Mouse (Mus musculus) heart, embryonic 10.5 days (tissue): ENCODE results near the gene Pard6b. TPM values are rescaled to one million over a fixed set of nuclear protein-coding genes. Genes with fewer than 3 reads are reported as not detected.
A peak's percentile ranks its signal among the peaks of the same experiment; 100 is the strongest.

Experiments used
- DNase-seq: peaks from one replicate; pipeline ENCODE4 v3.0.0-alpha.2; 2017; ENCODE audit warnings: low spot score
- H3K27ac ChIP-seq: fragments of 300-500 bp; sonication (generic); 2 replicates; pipeline ENCODE4 v1.5.1; 2016; ENCODE audit warnings: mild to moderate bottlenecking
- H3K27me3 ChIP-seq: fragments of 300-500 bp; sonication (generic); 2 replicates; pipeline ENCODE4 v1.6.1; 2016; ENCODE audit warnings: mild to moderate bottlenecking; ENCODE audit not compliant: poor library complexity, insufficient read depth, severe bottlenecking
- H3K36me3 ChIP-seq: fragments of 300-500 bp; sonication (generic); 2 replicates; pipeline ENCODE4 v1.6.1; 2016; ENCODE audit warnings: mild to moderate bottlenecking, moderate library complexity
- H3K4me1 ChIP-seq: fragments of 300-500 bp; sonication (generic); 2 replicates; pipeline ENCODE4 v1.6.1; 2016; ENCODE audit warnings: mild to moderate bottlenecking
- H3K4me3 ChIP-seq: fragments of 300-500 bp; sonication (generic); 2 replicates; pipeline ENCODE4 v1.5.1; 2016; ENCODE audit warnings: mild to moderate bottlenecking, moderate library complexity
- H3K9me3 ChIP-seq: fragments of 300-500 bp; sonication (generic); 2 replicates; pipeline ENCODE4 v1.6.1; 2016; ENCODE audit warnings: mild to moderate bottlenecking, moderate library complexity
- WGBS: fragments of 180-500 bp; shearing (Covaris S2); methylation state at CpG from one replicate; pipeline ENCODE4 v1.1.7; 2016; 5-methylcytosine and 5-hydroxymethylcytosine counted together
- polyA plus RNA-seq: library from polyadenylated mRNA; unstranded; fragments of >200 nt; fragmentation: Nextera tagmentation; extraction: Ambion mirVana; gene quantifications from 2 replicates; pipeline ENCODE4 v1.2.1, GENCODE M21; 2016

The Pard6b gene
- polyA plus RNA-seq, 1 experiment from 2014 or later: 15.0 TPM

- H3K4me1 ChIP-seq: peaks cover 47% of the 10 kb centered on the region
- H3K4me3 ChIP-seq: no peak overlapping the region
- H3K27me3 ChIP-seq: peaks cover 7% of the 10 kb centered on the region; the same call in 1 of the 2 replicates
- no peak overlapping the region for H3K27ac ChIP-seq
- WGBS: 72% methylated on average over 9 of the region's 9 CpGs
- H3K36me3 ChIP-seq: no peaks in the 10 kb centered on the region
- H3K9me3 ChIP-seq: no peaks in the 10 kb centered on the region
- DNase-seq: no peak
These were observed 6.0 kb downstream of the Pard6b start for GRCm38 (mm10) chr2:168086839-168087238.

- Histone ChIP-seq H3K27me3 (no peaks in the 10 kb centered on the region), H3K9me3 (no peaks in the 10 kb centered on the region), H3K27ac (no peak overlapping the region), H3K4me1 (peaks cover 57% of the 10 kb centered on the region), H3K36me3 (peaks cover 8% of the 10 kb centered on the region; the same call in 1 of the 2 replicates), H3K4me3 (no peak overlapping the region)
- no peak for DNase-seq
- WGBS: 61% methylated on average over 11 of the region's 11 CpGs
These were observed 10.8 kb downstream of the Pard6b start for GRCm38 (mm10) chr2:168091560-168091959.

- no peak for DNase-seq
- Histone ChIP-seq H3K4me3 (no peak overlapping the region), H3K27me3 (no peaks in the 10 kb centered on the region), H3K27ac (peak overlapping the region; percentile 24; the same call in 1 of the 2 replicates), H3K9me3 (no peaks in the 10 kb centered on the region), H3K36me3 (peaks cover 8% of the 10 kb centered on the region), H3K4me1 (peaks cover 64% of the 10 kb centered on the region)
- WGBS: 88% methylated on average over 4 of the region's 4 CpGs
These were observed 12.3 kb downstream of the Pard6b start for GRCm38 (mm10) chr2:168093077-168093476.

GRCm38 (mm10) chr2:168095077-168095476, 14.3 kb downstream of the Pard6b start:
- 37% methylated on average over 8 of the region's 8 CpGs for WGBS
- H3K27ac ChIP-seq: peak overlapping the region; percentile 83
- H3K9me3 ChIP-seq: no peaks in the 10 kb centered on the region
- peaks cover 62% of the 10 kb centered on the region for H3K4me1 ChIP-seq
- H3K27me3 ChIP-seq: no peaks in the 10 kb centered on the region
- no peak overlapping the region for H3K4me3 ChIP-seq
- peaks cover 28% of the 10 kb centered on the region for H3K36me3 ChIP-seq
- DNase-seq: no peak

- no peak for DNase-seq
- H3K9me3 ChIP-seq: no peaks in the 10 kb centered on the region
- 70% methylated on average over 3 of the region's 3 CpGs for WGBS
- H3K27ac ChIP-seq: peak overlapping the region; percentile 48; the same call in 1 of the 2 replicates
- H3K27me3 ChIP-seq: no peaks in the 10 kb centered on the region
- H3K36me3 ChIP-seq: peaks cover 32% of the 10 kb centered on the region
- H3K4me1 ChIP-seq: peaks cover 59% of the 10 kb centered on the region
- H3K4me3 ChIP-seq: no peak overlapping the region
These were observed 15.7 kb downstream of the Pard6b start for GRCm38 (mm10) chr2:168096487-168096886.

GRCm38 (mm10) chr2:168098040-168098439, 17.2 kb downstream of the Pard6b start:
- H3K36me3 ChIP-seq: peaks cover 25% of the 10 kb centered on the region
- H3K4me1 ChIP-seq: peaks cover 47% of the 10 kb centered on the region
- peak; percentile 78 for DNase-seq
- H3K27me3 ChIP-seq: no peaks in the 10 kb centered on the region
- 38% methylated on average over 6 of the region's 6 CpGs for WGBS
- no peak overlapping the region for H3K27ac ChIP-seq
- H3K9me3 ChIP-seq: no peaks in the 10 kb centered on the region
- no peak overlapping the region for H3K4me3 ChIP-seq

GRCm38 (mm10) chr2:168100008-168100407, 19.2 kb downstream of the Pard6b start:
- no peak overlapping the region for H3K4me3 ChIP-seq
- H3K9me3 ChIP-seq: no peaks in the 10 kb centered on the region
- H3K27ac ChIP-seq: no peak overlapping the region
- no peaks in the 10 kb centered on the region for H3K27me3 ChIP-seq
- 81% methylated on average over 13 of the region's 13 CpGs for WGBS
- no peak for DNase-seq
- peaks cover 37% of the 10 kb centered on the region for H3K4me1 ChIP-seq
- H3K36me3 ChIP-seq: peaks cover 25% of the 10 kb centered on the region

GRCm38 (mm10) chr2:168101805-168102204, 21.0 kb downstream of the Pard6b start:
- 83% methylated on average over 5 of the region's 5 CpGs for WGBS
- Histone ChIP-seq H3K9me3 (no peaks in the 10 kb centered on the region), H3K4me3 (no peak overlapping the region), H3K36me3 (peaks cover 25% of the 10 kb centered on the region), H3K27ac (no peak overlapping the region), H3K27me3 (no peaks in the 10 kb centered on the region), H3K4me1 (peaks cover 23% of the 10 kb centered on the region)
- DNase-seq: no peak

GRCm38 (mm10) chr2:168103341-168103740, 22.5 kb downstream of the Pard6b start:
- WGBS: 85% methylated on average over 10 of the region's 10 CpGs
- no peaks in the 10 kb centered on the region for H3K27me3 ChIP-seq
- no peak for DNase-seq
- H3K9me3 ChIP-seq: no peaks in the 10 kb centered on the region
- peaks cover 22% of the 10 kb centered on the region for H3K36me3 ChIP-seq
- H3K27ac ChIP-seq: no peak overlapping the region
- peaks cover 18% of the 10 kb centered on the region for H3K4me1 ChIP-seq
- no peak overlapping the region for H3K4me3 ChIP-seq

- Histone ChIP-seq H3K4me1 (peaks cover 15% of the 10 kb centered on the region), H3K9me3 (no peaks in the 10 kb centered on the region), H3K27me3 (no peaks in the 10 kb centered on the region), H3K4me3 (no peak overlapping the region), H3K27ac (0 out of 2 replicates have a peak overlapping the region, but pooled peaks have one; percentile 7), H3K36me3 (peaks cover 10% of the 10 kb centered on the region)
- WGBS: 74% methylated on average over 22 of the region's 22 CpGs
- DNase-seq: no peak
These were observed 23.8 kb downstream of the Pard6b start for GRCm38 (mm10) chr2:168104375-168105144.

GRCm38 (mm10) chr2:168105271-168105670, 24.5 kb downstream of the Pard6b start:
- Histone ChIP-seq H3K9me3 (no peaks in the 10 kb centered on the region), H3K4me3 (no peak overlapping the region), H3K36me3 (peaks cover 3% of the 10 kb centered on the region), H3K4me1 (peaks cover 15% of the 10 kb centered on the region), H3K27ac (no peak overlapping the region), H3K27me3 (no peaks in the 10 kb centered on the region)
- WGBS: 78% methylated on average over 8 of the region's 8 CpGs
- no peak for DNase-seq

- peaks cover 15% of the 10 kb centered on the region for H3K4me1 ChIP-seq
- H3K9me3 ChIP-seq: no peaks in the 10 kb centered on the region
- WGBS: 67% methylated on average over 20 of the region's 20 CpGs
- H3K36me3 ChIP-seq: no peaks in the 10 kb centered on the region
- no peak overlapping the region; the same call in 1 of the 2 replicates for H3K4me3 ChIP-seq
- peak overlapping the region; percentile 57 for H3K27ac ChIP-seq
- H3K27me3 ChIP-seq: no peaks in the 10 kb centered on the region
- no peak for DNase-seq
These were observed 25.9 kb downstream of the Pard6b start for GRCm38 (mm10) chr2:168106701-168107178.

GRCm38 (mm10) chr2:168107356-168107755, 26.6 kb downstream of the Pard6b start:
- no peak for DNase-seq
- Histone ChIP-seq H3K36me3 (no peaks in the 10 kb centered on the region), H3K9me3 (no peaks in the 10 kb centered on the region), H3K27me3 (no peaks in the 10 kb centered on the region), H3K4me1 (peaks cover 18% of the 10 kb centered on the region), H3K4me3 (no peak overlapping the region), H3K27ac (no peak overlapping the region)
- 78% methylated on average over 15 of the region's 15 CpGs for WGBS
